Mouse (Mus musculus) liver, embryonic 14.5 days (tissue): Measurements from ENCODE around the gene Ccdc30.

Experiments
- CTCF ChIP-seq: IDR thresholded peaks from 2 replicates; pipeline ENCODE4 v1.5.1; 2016; ENCODE audit warnings: antibody characterized with exemption, low read depth, control low read depth
- EP300 ChIP-seq: IDR thresholded peaks from 2 replicates; pipeline ENCODE4 v1.6.1; 2016; ENCODE audit warnings: antibody characterized with exemption, low read depth

DNA sequence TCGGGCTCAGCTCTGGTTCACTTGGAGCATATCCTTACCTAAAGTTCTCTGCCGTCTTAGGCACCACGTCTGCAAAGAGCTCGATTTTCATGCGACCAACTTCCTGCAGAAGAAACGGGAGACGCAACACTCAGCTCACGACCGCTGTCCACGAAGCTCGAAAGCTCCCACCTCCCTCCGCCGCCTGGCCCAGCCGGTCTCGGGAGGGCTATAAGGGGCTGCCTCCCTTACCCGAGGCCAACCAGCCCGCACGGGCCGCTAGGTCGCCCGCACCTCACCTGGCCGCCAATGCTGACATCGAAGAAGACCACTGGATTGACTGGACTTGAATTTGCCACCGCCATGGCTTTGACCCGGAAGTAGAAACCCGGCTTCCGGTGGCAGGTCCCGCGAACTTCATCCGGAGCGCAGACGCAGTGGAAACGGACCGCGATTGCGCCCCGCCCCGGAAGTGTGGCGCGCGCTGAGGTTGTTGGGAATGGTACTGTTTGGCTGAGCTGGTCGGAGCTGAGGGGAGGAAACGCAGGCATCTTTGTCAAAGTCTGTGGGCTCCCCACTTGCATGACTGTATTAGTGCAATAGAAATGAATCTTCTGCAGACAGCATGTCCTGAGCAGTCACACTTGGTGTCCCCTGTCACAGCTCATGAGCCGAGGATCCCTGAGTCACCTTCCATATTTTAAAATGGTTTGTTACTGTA lies 95.0 kb downstream of the Ccdc30 start, which contains the start of gene Ppih:
- TF ChIP-seq CTCF (no peak), EP300 (no peak)
